In genomic region chr10:72099156-72099812, GRCm38 (mm10) we compare ENCODE assay signal across 11 mouse cellular contexts.
DNase-seq lines count a peak whose midpoint lies in the region; ATAC-seq lines count a peak whose summit lies in the region.
"Had no signal": no experiment of that assay in that cellular context is flagged by ENCODE, and none has a peak within 500 bp of the region (broad histone marks: within the 10 kb centered on the region; RNA-seq: fewer than 3 reads in every experiment).

No protein-coding gene starts in this region.

- 60% methylated on average over 2 of the region's 2 CpGs for WGBS in kidney, embryonic 14.5 days

- H3K36me3 ChIP-seq in kidney, embryonic 14.5 days (ENCODE audit: control insufficient read depth, insufficient read depth, low read length), result no peaks in the 10 kb centered on the region
- H3K36me3 ChIP-seq: embryonic facial prominence, embryonic 13.5 days; heart, embryonic 12.5 days had no signal

- no peaks in the 10 kb centered on the region for H3K9me3 ChIP-seq in kidney, embryonic 14.5 days (ENCODE audit: control insufficient read depth, low read length)
- H3K9me3 ChIP-seq: embryonic facial prominence, embryonic 13.5 days; heart, embryonic 12.5 days had no signal

- peak; percentile 2 for DNase-seq in kidney, adult 11 months
- DNase-seq in brain, embryonic 18.5 days (ENCODE audit: low read depth, low spot score), result peak; percentile 56
- peak; percentile 11 to 20 for DNase-seq in frontal cortex, postnatal 10 days (ENCODE audit: low spot score in 2 of 2)
- peak; percentile 20 to 38 for DNase-seq in left cerebral cortex, postnatal 14 days (ENCODE audit: low spot score in 2 of 2)
- no peak for DNase-seq in ovary, postnatal 10 days (ENCODE audit: low spot score)
- no peak for DNase-seq in gastrocnemius, postnatal 14 days
- DNase-seq: lung, postnatal 14 days; thymus, adult 2 months had no signal

- no peak overlapping the region for H3K27ac ChIP-seq in kidney, embryonic 14.5 days (ENCODE audit: low read depth, low read length)
- H3K27ac ChIP-seq: embryonic facial prominence, embryonic 13.5 days had no signal

- H3K9ac ChIP-seq in kidney, embryonic 14.5 days (ENCODE audit: low read depth, low read length), result no peak overlapping the region
- H3K9ac ChIP-seq: embryonic facial prominence, embryonic 13.5 days; heart, embryonic 12.5 days had no signal

- H3K4me3 ChIP-seq in kidney, embryonic 14.5 days (ENCODE audit: low read length), result no peak overlapping the region
- H3K4me3 ChIP-seq: embryonic facial prominence, embryonic 13.5 days; heart, embryonic 12.5 days had no signal

- no peak overlapping the region for H3K4me2 ChIP-seq in kidney, embryonic 14.5 days (replicated peaks; ENCODE audit: low read depth, low read length)
- H3K4me2 ChIP-seq: embryonic facial prominence, embryonic 13.5 days; heart, embryonic 12.5 days had no signal

- no peaks in the 10 kb centered on the region for H3K4me1 ChIP-seq in kidney, embryonic 14.5 days (ENCODE audit: control insufficient read depth, insufficient read depth, low read length)
- H3K4me1 ChIP-seq: embryonic facial prominence, embryonic 13.5 days; heart, embryonic 12.5 days had no signal

- intact Hi-C loops in left cerebral cortex, postnatal 14 days (cut with DNase I), result no loop called here
- intact Hi-C loops in gastrocnemius, postnatal 14 days (cut with DNase I; ENCODE audit: low total_unique reads), result no loop called here

- no peaks in the 10 kb centered on the region for H3K27me3 ChIP-seq in kidney, embryonic 14.5 days (ENCODE audit: control insufficient read depth, insufficient read depth, low read length)
- H3K27me3 ChIP-seq: embryonic facial prominence, embryonic 13.5 days; heart, embryonic 12.5 days had no signal

- no peak for ATAC-seq in kidney, embryonic 14.5 days (ENCODE audit: low FRiP score, low TSS enrichment)

Comparison
In these comparisons a context has a peak if more than half of its experiments do, and no peak if none do; other contexts are left out.
1. DNase-seq: peak in kidney, adult 11 months (single experiment), brain, embryonic 18.5 days (single experiment), frontal cortex, postnatal 10 days (2 of 2) and left cerebral cortex, postnatal 14 days (2 of 2); none in ovary, postnatal 10 days (single experiment) and gastrocnemius, postnatal 14 days (single experiment).